In the genomic region with DNA sequence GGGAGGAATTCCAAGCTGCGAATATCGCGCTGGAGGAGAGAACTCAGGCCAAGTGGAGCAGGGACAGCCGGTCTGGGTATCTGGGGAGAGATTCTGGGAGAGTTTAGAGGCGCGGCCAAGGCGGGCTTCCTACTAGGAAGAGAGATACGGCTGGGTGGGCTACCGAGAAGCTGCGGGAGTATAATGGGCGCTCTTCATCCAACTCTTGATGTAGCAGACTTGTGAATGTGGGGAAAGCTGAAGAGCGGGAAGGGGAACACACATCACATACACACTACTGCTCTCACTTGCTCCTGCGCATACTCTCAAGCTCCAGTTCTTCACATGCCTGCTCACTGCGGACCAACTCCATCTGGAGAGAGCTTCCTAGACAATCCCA, we compare ENCODE assay signal across 10 mouse cellular contexts. TPM values are rescaled to one million over a fixed set of nuclear protein-coding genes. Genes with fewer than 3 reads are reported as not detected.
DNase-seq lines count a peak whose midpoint lies in the region; ATAC-seq and TF ChIP-seq lines count a peak whose summit lies in the region.
"Had no signal": no experiment of that assay in that cellular context is flagged by ENCODE, and none has a peak within 500 bp of the region (broad histone marks: within the 10 kb centered on the region; RNA-seq: fewer than 3 reads in every experiment).

No protein-coding gene starts in this region.

- H3K9me3 ChIP-seq in heart, embryonic 10.5 days: peaks cover 4% of the 10 kb centered on the region
- peaks cover 7% of the 10 kb centered on the region for H3K9me3 ChIP-seq in megakaryocyte, embryonic 14.5 days
- H3K9me3 ChIP-seq in limb, embryonic 15.5 days: no peaks in the 10 kb centered on the region
- no peaks in the 10 kb centered on the region for H3K9me3 ChIP-seq in stomach, postnatal 0 days (ENCODE audit: control insufficient read depth, low read length)

- 5% methylated on average over 14 of the region's 14 CpGs for WGBS in heart, embryonic 10.5 days
- WGBS in limb, embryonic 15.5 days: 16% methylated on average over 14 of the region's 14 CpGs
- 11% methylated on average over 14 of the region's 14 CpGs for WGBS in stomach, postnatal 0 days

- peaks cover 100% of the 10 kb centered on the region for H3K27me3 ChIP-seq in heart, embryonic 10.5 days (ENCODE audit: insufficient read depth, poor library complexity, severe bottlenecking)
- peaks cover 10% of the 10 kb centered on the region for H3K27me3 ChIP-seq in megakaryocyte, embryonic 14.5 days (replicated peaks)
- H3K27me3 ChIP-seq in limb, embryonic 15.5 days: peaks cover 99% of the 10 kb centered on the region
- H3K27me3 ChIP-seq in stomach, postnatal 0 days (ENCODE audit: control insufficient read depth, insufficient read depth, low read length): peaks cover 33% of the 10 kb centered on the region

- H3K4me3 ChIP-seq in heart, embryonic 10.5 days: peak overlapping the region; percentile 53
- peak overlapping the region; percentile 89 for H3K4me3 ChIP-seq in megakaryocyte, embryonic 14.5 days (replicated peaks)
- H3K4me3 ChIP-seq in limb, embryonic 15.5 days: peak overlapping the region; percentile 11; the same call in 1 of the 2 replicates
- H3K4me3 ChIP-seq in stomach, postnatal 0 days (ENCODE audit: low read depth, low read length): no peak overlapping the region

- H3K27ac ChIP-seq in heart, embryonic 10.5 days: no peak overlapping the region
- no peak overlapping the region for H3K27ac ChIP-seq in limb, embryonic 15.5 days
- H3K27ac ChIP-seq in stomach, postnatal 0 days (replicated peaks): no peak overlapping the region

- no peak for TF ChIP-seq CTCF in stomach, postnatal 0 days (IDR thresholded peaks at IDR 0.05; ENCODE audit: low read depth)

- no peak overlapping the region for H3K9ac ChIP-seq in limb, embryonic 15.5 days
- no peak overlapping the region for H3K9ac ChIP-seq in stomach, postnatal 0 days (ENCODE audit: low read length)

- no peak for DNase-seq in heart, embryonic 10.5 days (ENCODE audit: low spot score)
- DNase-seq in heart, postnatal 25 days (ENCODE audit: low spot score): no peak
- no peak for DNase-seq in stomach, postnatal 0 days (ENCODE audit: low spot score)
- no peak for DNase-seq in spleen, postnatal 4 days (ENCODE audit: low spot score in 2 of 2)
- no peak for DNase-seq in gastrocnemius, postnatal 25 days
- DNase-seq: kidney, adult 8-10 months had no signal

- TF ChIP-seq EP300 in stomach, postnatal 0 days (optimal IDR thresholded peaks at IDR 0.05): no peak

- H3K4me2 ChIP-seq in limb, embryonic 15.5 days: peak overlapping the region; percentile 22; the same call in 1 of the 2 replicates
- H3K4me2 ChIP-seq in stomach, postnatal 0 days (replicated peaks; ENCODE audit: low read depth): 0 out of 2 replicates have a peak overlapping the region, but pooled peaks have one; percentile 1

- H3K36me3 ChIP-seq in heart, embryonic 10.5 days: no peaks in the 10 kb centered on the region
- H3K36me3 ChIP-seq in megakaryocyte, embryonic 14.5 days (replicated peaks; ENCODE audit: low read length): peaks cover 64% of the 10 kb centered on the region
- H3K36me3 ChIP-seq in limb, embryonic 15.5 days: no peaks in the 10 kb centered on the region
- no peaks in the 10 kb centered on the region for H3K36me3 ChIP-seq in stomach, postnatal 0 days (ENCODE audit: control insufficient read depth, insufficient read depth, low read length)

- intact Hi-C loops in heart, postnatal 25 days (cut with DNase I): loop anchor here (10.0 kb wide), 1 partner anchor 59 kb away; no protein-coding TSS in a partner anchor

- no peak for ATAC-seq in megakaryocyte, adult 5-6 weeks (ENCODE audit: poor library complexity, severe bottlenecking)
- no peak for ATAC-seq in limb, embryonic 15.5 days (ENCODE audit: insufficient number of reproducible peaks, low FRiP score, low TSS enrichment, low read depth)
- ATAC-seq in stomach, postnatal 0 days (ENCODE audit: low FRiP score, low TSS enrichment): no peak

- peaks cover 31% of the 10 kb centered on the region for H3K4me1 ChIP-seq in heart, embryonic 10.5 days
- H3K4me1 ChIP-seq in megakaryocyte, embryonic 14.5 days: peaks cover 99% of the 10 kb centered on the region
- peaks cover 28% of the 10 kb centered on the region for H3K4me1 ChIP-seq in limb, embryonic 15.5 days
- H3K4me1 ChIP-seq in stomach, postnatal 0 days (replicated peaks; ENCODE audit: control insufficient read depth, insufficient read depth): no peaks in the 10 kb centered on the region

RNA-seq across cellular contexts. Expression of a gene that starts 7.3 kb away (rescaled TPM):
- polyA plus RNA-seq in heart, embryonic 10.5 days (2016; fragmentation: Nextera tagmentation; extraction: Ambion mirVana): 0.94 and 1.9 TPM in 2 replicates
- total RNA-seq in heart, postnatal 25 days (2021): under 1 TPM in 1 of 2 experiments, not detected in 1; 0.22 TPM
- polyA plus RNA-seq in megakaryocyte, embryonic 14.5 days (2012; ENCODE audit: insufficient read depth, low replicate concordance): 68.4 and 75.9 TPM in 2 replicates
- not detected in 2 replicates for total RNA-seq in megakaryocyte, adult 5-6 weeks (2015)
- total RNA-seq in megakaryocyte, adult 5-6 weeks (2017): not detected in 2 replicates
- polyA plus RNA-seq in limb, embryonic 15.5 days (2015; fragmentation: Nextera tagmentation; extraction: Ambion mirVana): 0.14 and 0.34 TPM in 2 replicates
- polyA plus RNA-seq in stomach, postnatal 0 days (2015; fragmentation: Nextera tagmentation; extraction: Ambion mirVana): not detected in 2 replicates
- under 1 TPM in 1 of 2 experiments, not detected in 1; 0.23 TPM for total RNA-seq in gastrocnemius, postnatal 25 days (2021)
- polyA plus RNA-seq: testis, adult 2 months had no signal

Comparison
In these comparisons a context has a peak if more than half of its experiments do, and no peak if none do; other contexts are left out.
1. RNA of a gene that starts 7.3 kb away (polyA plus RNA-seq): 68.4 to 75.9 TPM in megakaryocyte, embryonic 14.5 days; 0.94 to 1.9 TPM in heart, embryonic 10.5 days, 0.14 to 0.34 TPM in limb, embryonic 15.5 days and not detected in stomach, postnatal 0 days; every median in the first group is over 10 times any median in the second.